Mouse (Mus musculus): ENCODE measurements around the gene Cant1.

The Cant1 gene

GRCm38 (mm10) chr11:118374506-118374905 is 44.4 kb downstream of the Cant1 start:
- in situ Hi-C loops (cut with MboI) = no loop called here

DNA sequence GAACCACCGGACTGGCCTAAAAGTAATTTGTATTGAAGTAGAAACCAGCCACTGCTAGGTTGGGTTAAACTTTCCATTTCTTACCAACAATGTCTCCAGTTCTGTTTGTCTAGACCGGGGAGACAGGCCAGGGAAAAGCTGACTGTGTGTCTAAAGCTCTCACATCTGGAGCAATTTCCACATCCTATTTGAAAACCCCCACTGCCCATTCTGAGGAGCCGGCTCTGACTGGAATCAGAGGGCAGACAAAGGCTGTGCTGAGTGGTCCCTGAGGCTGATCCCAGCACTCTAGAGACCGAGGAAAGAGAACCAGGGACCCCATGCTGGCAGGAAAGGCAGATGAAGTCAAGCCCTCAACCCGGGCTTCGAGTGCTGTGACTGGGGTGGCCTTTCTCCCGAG is 46.2 kb downstream of the Cant1 start:
- in situ Hi-C loops (cut with MboI) = no loop called here

DNA sequence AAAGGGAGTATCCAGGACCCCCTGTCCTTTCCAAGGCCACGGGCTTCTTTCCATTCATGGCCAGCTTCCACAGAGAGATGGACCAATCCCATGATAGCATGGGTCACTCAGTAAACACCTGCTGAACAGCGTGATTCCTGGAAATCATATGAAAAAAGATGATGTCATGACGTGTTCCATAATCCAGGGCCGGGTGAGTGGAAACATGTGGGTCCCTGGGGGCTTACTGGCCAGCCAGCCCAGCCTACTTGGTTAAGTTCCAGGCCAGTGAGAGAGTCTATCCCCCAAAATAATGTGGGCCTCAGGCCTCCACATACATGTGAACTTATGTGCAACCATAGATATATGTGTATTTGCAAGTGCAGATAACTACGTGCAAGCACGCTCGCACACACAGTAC is 47.0 kb downstream of the Cant1 start:
- in situ Hi-C loops (cut with MboI) = no loop called here

DNA sequence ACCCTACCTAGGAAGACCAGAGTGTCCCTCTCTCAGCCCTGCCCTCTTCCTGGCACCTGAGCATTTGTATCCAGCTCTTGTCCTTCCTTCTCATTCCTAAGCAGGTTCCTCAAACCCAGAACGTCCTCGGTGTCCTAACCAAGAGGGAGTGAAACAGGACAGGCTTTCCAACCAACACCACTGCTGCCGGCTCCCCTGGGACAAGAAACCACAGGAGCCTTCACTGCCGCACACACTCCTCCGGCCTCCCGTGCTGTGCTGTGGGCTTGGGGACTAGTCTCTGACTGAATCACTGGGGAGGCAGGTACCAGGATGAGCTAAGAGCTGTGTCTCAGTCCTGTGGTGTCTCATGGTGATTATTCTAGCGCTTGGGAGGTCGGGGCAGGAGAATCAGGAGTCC is 49.2 kb downstream of the Cant1 start:
- in situ Hi-C loops (cut with MboI) = no loop called here

DNA sequence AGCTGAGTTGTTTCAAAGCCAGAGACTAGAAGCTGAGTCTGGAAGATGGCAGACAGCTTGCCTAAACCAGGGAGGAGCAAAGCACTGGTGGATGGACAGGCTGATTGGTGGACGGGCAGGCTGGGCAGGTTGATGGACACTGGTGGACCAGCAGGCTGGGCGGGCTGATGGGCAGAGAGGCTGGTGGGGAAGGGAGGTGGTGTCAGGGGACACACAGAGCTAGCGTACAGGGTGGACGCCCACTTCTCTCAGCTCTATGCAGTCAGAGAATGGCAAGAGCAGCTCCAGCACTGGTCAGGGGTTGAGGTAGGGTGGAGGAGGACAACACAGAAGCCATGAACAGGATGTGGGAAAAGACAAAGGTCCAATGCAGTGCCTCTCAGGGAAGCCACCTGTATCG is 49.6 kb downstream of the Cant1 start:
- in situ Hi-C loops (cut with MboI) = no loop called here

DNA sequence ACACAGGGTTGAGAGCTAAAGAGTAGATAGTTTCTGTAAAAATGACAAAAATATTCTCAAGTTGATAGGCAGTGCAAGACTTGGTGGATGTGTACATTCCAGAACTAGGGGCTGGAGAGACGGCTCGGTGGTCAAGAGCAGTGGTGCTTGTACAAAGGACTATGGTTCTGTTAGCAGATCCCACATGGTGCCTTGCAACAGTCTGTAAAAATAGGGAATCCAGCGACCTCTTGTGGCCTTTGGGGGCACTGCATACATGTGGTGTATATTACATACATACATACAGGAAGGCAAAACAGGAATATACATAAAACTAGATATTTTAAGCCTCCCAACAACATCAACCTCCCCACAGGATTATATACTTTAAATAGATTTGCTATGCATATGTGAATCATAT is 50.6 kb downstream of the Cant1 start:
- in situ Hi-C loops (cut with MboI) = no loop called here

GRCm38 (mm10) chr11:118366559-118366958 is 52.3 kb downstream of the Cant1 start:
- in situ Hi-C loops (cut with MboI) = no loop called here

- in situ Hi-C loops (cut with MboI) = no loop called here
Measured at GRCm38 (mm10) chr11:118366108-118366507, 52.8 kb downstream of the Cant1 start.

DNA sequence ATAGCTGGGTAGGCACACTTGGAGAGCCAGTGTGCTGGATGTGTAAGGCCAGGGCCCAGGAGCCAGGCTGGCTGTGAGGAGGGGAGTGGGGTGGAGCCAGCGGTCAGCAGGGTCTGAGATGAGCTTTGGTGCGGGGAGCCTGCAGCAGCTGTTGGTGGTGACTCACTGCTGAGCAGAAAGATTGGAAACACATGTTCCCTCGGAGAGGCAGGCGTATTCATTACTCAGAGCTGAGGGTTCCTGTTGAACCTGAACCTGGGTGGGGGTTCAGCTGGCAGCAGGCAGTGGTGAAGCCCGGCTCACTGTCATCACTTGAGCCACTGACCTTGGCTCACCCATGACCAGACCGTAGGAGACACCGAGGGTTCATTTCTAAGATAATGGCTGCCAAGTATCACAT is 53.7 kb downstream of the Cant1 start:
- in situ Hi-C loops (cut with MboI) = no loop called here

- in situ Hi-C loops (cut with MboI) = no loop called here
Measured at GRCm38 (mm10) chr11:118364021-118364420, 54.9 kb downstream of the Cant1 start.

DNA sequence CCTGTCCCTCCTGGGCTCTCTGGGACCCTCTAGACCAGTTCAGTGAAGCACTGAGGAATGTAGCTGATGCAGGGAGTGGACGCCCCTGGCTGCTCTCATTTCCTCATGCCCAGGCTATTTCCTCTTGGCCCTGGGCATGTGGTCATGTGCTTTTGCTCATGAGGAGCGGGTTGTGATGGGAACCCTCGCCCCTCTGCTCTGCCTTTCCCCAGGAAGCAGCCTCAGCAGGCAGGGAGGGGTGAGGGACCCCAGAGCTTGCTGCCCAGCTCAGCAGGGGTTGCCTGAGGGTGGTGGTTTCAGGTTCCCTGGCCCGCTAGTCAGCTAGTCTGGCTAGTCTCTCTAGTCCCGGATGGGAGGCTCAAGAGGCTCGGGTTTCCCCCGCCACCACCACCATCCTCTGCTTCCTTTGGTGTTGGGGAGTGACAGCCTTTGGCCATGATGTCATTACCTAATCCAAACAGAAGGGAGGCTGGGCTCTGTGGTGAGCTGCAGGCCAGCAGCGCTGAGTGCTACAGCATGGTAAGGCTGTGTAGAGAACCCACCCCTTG is 55.8 kb downstream of the Cant1 start:
- in situ Hi-C loops (cut with MboI) = no loop called here

DNA sequence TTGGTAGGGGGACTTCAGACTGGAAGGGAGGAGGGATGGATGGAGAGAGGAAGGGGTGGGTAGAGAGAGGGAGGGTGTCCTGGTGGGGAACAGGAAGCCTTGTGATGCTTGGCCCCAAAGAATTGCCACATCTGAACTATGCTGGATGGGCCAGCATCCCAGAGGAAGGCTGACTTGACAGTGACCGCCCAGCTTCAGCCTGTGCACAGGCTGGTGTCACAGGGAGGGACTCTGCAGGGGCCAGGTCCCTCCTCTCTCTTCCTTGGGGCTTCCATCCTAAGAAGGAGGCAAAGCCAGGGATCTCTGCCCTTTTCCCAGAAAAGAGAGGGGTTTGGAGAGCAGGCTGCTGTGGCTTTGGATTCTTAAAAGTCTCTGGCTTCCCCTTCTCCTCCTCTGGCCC is 56.4 kb downstream of the Cant1 start:
- in situ Hi-C loops (cut with MboI) = no loop called here

DNA sequence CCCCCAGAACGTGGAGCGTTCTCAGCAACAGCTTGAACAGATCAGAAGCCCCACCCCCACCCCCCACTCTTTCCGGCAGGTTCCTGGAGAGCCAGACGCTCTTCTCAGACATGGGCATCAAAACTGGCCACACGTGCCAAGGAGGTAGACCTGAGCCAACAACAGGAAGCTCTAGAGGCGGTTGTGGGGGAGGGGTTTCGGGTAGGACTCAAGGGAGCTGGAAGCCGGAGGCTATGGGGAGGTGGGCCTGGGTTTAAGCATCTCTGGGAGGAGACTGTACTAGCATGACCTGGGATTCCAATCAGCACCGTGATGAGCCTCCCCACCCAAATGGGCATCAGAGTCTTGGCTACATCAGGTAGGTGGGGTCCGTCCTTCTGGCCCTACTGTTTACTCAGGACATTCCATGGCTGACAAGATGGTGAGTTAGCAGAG is 58.0 kb downstream of the Cant1 start:
- in situ Hi-C loops (cut with MboI) = no loop called here

GRCm38 (mm10) chr11:118360491-118360890 is 58.4 kb downstream of the Cant1 start:
- in situ Hi-C loops (cut with MboI) = no loop called here
